Mouse (Mus musculus) adrenal gland, postnatal 14 days (tissue): ENCODE measurements at regions not wholly inside any gene's neighbourhood (a gene's known extent, or its start where the extent isn't known, plus 50 kb on each side); places are given as distances from the start of the nearest gene placed in this dataset.
A peak's percentile ranks its signal among the peaks of the same experiment; 100 is the strongest.
"Not testable (repeated sequence)": the region's sequence is repeated elsewhere in the genome, so short reads cannot be mapped to it uniquely, and the experiment has no call there.

Source experiments
- DNase-seq: peaks from one replicate; pipeline ENCODE4 v3.0.0; 2021; ENCODE audit warnings: mixed read lengths

DNA sequence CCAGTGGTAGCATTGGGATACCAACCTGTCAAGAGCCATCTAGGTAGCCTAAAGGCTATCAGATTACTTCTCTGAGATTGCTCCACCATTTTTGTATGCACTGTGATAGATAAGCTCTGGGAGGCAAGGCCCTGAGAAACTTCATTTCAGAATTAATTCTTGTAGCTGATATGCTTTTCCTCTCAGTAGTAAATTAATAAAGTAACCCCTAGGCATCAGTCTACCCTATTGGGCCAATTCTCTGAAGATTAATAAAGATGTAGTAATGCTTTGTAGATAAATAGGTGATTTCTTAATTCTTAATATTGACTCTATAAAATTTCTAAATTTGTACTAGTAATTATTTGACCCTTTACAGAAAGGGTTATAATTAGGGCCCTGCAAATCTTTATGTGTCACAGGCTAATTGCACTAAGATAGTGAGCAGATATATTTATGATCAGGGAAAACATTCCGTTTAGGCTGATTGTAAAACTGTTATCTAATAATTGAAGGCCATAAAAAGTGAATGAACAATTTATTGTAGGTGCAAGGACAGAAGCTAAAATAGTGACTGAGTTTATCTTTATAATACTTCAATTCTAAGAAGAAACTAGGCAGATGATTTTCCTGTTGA lies 384.2 kb upstream of the 1700009N14Rik start:
- DNase-seq: no peak

DNA sequence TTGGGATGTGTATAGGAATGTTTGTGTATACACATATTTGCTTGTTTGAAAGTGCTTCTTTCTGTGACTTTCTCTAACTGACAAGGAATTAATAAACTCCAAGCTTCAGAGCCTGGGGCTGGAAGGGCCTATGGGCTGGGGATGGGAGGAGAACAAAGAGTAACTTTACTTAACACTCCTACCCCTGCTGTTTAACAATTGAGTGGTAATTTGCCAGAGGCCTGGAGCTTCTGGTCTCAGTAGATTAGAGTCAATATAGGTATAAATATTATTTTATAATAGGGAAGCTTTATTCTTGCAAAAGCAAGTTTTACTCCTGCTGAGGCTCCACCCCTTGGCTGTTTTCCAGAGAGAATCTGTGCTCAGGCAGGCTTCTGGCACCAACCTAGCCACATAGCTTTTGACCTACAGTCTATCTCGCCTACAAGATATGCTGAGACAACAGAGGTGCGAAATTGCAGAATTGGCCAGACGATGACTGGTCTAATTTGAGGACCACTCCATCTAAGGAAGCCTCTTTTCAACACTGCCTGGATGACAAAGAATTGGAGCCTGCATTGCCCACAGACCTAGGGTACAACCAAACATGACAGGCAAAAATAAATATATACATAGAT lies 382.7 kb upstream of the 1700009N14Rik start:
- peak; percentile 28 for DNase-seq

DNA sequence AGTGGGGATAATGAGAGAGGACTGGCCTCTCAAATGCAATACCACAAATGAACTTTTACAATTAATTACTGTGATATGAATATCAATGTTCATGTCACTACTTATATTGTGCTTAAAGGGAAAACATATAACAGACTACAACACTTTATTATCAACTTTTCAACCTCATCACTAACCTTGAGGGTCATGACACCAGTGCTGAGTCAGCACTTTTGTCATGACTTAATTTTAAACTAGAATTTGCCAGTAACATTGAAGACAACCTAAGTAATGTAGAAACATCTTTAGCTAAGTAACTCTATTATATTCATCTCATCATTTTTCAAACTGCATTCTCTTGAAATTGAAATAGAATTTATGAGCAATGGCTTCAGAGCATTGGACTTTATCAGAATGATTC lies 378.6 kb upstream of the 1700009N14Rik start:
- DNase-seq: no peak

DNA sequence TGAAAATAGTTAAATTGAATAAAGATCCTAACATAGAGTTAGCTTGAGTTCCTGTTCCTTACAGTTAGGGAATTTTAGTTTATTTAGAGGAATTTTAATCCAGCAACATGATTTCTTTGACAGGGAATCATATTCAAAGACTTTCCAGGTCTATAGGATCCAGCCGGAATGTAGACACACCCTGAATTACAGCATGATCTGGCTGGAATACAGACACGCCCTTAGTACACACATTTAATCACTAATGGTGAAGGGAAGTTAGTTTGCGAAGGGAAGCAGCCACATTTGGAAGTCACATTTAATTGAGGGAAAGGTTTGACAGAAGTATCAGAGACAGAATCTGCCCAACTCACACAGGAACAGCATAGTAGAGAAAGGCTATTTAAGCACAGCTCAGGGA lies 361.8 kb upstream of the 1700009N14Rik start:
- no peak for DNase-seq

DNA sequence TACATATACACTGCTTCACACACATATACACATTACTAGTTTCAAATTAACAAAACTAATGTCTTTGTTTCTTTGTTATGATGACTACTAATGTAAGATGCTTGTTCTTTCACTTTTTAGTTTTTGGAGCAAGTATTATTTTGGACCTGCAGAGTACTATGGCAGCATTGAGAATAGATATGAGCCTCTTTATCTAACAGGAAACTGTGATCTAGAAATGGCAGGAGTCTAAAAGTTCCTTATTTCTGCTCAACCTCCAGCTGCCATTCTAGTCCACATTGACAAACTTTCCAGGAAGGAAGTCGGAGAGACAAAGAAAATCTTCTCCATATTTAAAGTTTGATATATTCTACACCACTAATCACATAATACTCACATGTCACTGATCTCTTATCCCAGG lies 340.9 kb upstream of the 1700009N14Rik start:
- no peak for DNase-seq

DNA sequence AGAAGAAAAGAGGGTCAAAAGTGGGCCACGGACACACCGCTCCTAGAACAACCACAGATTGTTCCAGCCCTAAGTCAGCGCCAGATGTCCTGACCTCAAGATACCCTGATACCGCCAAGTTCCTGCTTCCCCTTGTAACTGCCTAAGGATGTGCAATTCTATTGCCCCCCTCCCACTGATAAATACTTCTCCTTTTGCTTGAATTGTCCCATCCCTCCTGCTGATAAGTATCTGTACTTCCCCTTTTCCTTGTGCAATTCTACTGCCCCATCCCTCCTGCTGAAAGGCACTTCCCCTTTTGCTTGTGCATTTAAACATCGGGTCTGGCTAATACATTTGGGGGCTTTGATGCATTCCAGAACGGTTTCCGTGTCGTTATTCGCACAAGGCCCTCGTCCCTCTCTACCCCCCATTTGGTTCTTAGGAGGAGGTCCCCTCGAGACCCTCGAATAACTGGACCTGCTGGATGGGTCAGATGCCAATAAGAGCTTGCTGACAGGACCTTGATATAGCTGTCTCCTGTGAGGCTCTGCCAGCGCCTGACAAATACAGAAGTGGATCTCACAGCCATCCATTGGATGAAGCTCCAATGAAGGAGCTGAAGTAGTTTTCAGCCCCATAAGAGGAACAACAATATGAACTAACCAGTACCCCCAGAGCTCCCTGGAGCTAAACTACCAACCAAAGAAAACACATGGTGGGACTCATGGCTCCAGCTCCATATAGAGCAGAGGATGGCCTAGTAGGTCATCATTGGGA lies 336.7 kb upstream of the 1700009N14Rik start:
- not testable (repeated sequence) for DNase-seq

DNA sequence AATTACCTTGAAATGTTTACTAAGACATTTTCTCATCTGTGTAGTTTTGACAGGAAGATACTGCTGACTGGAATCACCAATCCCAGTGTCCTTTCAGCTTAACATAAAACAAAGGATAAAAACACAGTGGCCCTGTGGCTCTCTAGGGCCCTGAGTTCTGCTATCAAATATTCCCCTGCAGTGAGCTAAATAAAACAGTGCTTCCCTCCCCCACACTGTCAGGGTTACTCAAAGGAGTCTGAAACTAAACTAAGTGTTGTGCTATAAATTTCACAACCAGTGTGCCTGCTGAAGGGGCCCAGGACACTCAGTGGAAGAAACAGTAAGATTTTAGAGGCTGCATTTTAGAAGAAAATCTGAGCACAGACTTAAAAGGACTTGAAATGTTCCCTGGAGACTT lies 324.6 kb upstream of the 1700009N14Rik start:
- DNase-seq: no peak
